Mouse (Mus musculus): ENCODE measurements around the gene Rufy2. TPM values are rescaled to one million over a fixed set of nuclear protein-coding genes. Genes with fewer than 3 reads are reported as not detected.

The Rufy2 gene
- total and polyA plus RNA-seq, 3 experiments = 1.8 to 2.6 TPM; not detected in 1

GRCm38 (mm10) chr10:63021702-63022101 is 41.7 kb downstream of the Rufy2 start:
- H3K27me3 ChIP-seq (ENCODE audit: control insufficient read depth in 1 of 2, insufficient read depth in 2 of 2, low read length in 2 of 2) = no peaks in the 10 kb centered on the region
- peak; percentile 74 for DNase-seq (ENCODE audit: low read depth, low spot score)
- H3K4me1 ChIP-seq (ENCODE audit: control insufficient read depth in 1 of 2, insufficient read depth in 2 of 2, low read length in 2 of 2) = peaks cover 2 to 12% of the 10 kb centered on the region in 2 experiments
- H3K4me3 ChIP-seq (ENCODE audit: control insufficient read depth in 1 of 2, insufficient read depth in 1 of 2, low read depth in 2 of 2, low read length in 2 of 2) = peak overlapping the region; percentile 91 to 97
- peak overlapping the region; percentile 42 for H3K27ac ChIP-seq (ENCODE audit: control insufficient read depth, low read depth, low read length)
- no peaks in the 10 kb centered on the region for H3K9me3 ChIP-seq (replicated peaks; ENCODE audit: insufficient read depth, low read length)
- peaks cover 45% of the 10 kb centered on the region for H3K79me2 ChIP-seq (ENCODE audit: control insufficient read depth, insufficient read depth, low read length, poor library complexity)
- H3K9ac ChIP-seq (ENCODE audit: control insufficient read depth, low read depth, low read length, poor library complexity, severe bottlenecking) = peak overlapping the region; percentile 98
- peaks cover 14 to 29% of the 10 kb centered on the region in 2 experiments for H3K36me3 ChIP-seq (ENCODE audit: control insufficient read depth in 1 of 2, insufficient read depth in 2 of 2, low read length in 2 of 2)
- TF ChIP-seq POLR2A (IDR thresholded peaks at IDR 0.05; ENCODE audit: control insufficient read depth in 1 of 2, insufficient read depth in 1 of 2, low read depth in 1 of 2, low read length in 2 of 2, poor library complexity in 1 of 2) = no peak
- peak; percentile 73; the same call in 1 of the 2 replicates for TF ChIP-seq MXI1 (IDR thresholded peaks at IDR 0.05; ENCODE audit: low read depth, low read length)
- TF ChIP-seq CTCF (IDR thresholded peaks at IDR 0.05 in 2 of 3, conservative IDR thresholded peaks at IDR 0.05 in 1 of 3; ENCODE audit: control insufficient read depth in 1 of 3, insufficient read depth in 1 of 3, low read depth in 2 of 3, low read length in 3 of 3, poor library complexity in 1 of 3, severe bottlenecking in 1 of 3) = no peak
- peak; percentile 44; the same call in 1 of the 2 replicates for TF ChIP-seq MAX (IDR thresholded peaks at IDR 0.05; ENCODE audit: low read length)
- no peak for TF ChIP-seq E2F4 (IDR thresholded peaks at IDR 0.05; ENCODE audit: borderline replicate concordance, low read depth, low read length)
- no peak for TF ChIP-seq UBTF (IDR thresholded peaks at IDR 0.05; ENCODE audit: borderline replicate concordance, insufficient read depth, low read depth, low read length)
- TF ChIP-seq MAFK (IDR thresholded peaks at IDR 0.05; ENCODE audit: borderline replicate concordance, low read depth, low read length) = 0 out of 2 replicates have a peak, but pooled peaks have one; percentile 14
- 0 out of 2 replicates have a peak, but pooled peaks have one; percentile 37 for TF ChIP-seq ETS1 (IDR thresholded peaks at IDR 0.05; ENCODE audit: low read depth, low read length)
- TF ChIP-seq MEF2A (IDR thresholded peaks at IDR 0.05; ENCODE audit: extremely low read depth, insufficient replicate concordance, low read depth, low read length, poor library complexity, severe bottlenecking) = no peak
- 0 out of 2 replicates have a peak, but pooled peaks have one; percentile 29 for TF ChIP-seq TBP (IDR thresholded peaks at IDR 0.05; ENCODE audit: low read depth, low read length)
- TF ChIP-seq JUND (IDR thresholded peaks at IDR 0.05; ENCODE audit: low read depth, low read length) = no peak
- TF ChIP-seq USF2 (IDR thresholded peaks at IDR 0.05; ENCODE audit: borderline replicate concordance in 1 of 2, insufficient read depth in 1 of 2, low read depth in 1 of 2, low read length in 2 of 2) = no peak
- no peak for TF ChIP-seq MYB (IDR thresholded peaks at IDR 0.05; ENCODE audit: low read depth, low read length)
- peak; percentile 63 for TF ChIP-seq TAL1 (IDR thresholded peaks at IDR 0.05; ENCODE audit: low read length)
- no peak for TF ChIP-seq NELFE (IDR thresholded peaks at IDR 0.05; ENCODE audit: low read depth, low read length)
- peak; percentile 84 for TF ChIP-seq SIN3A (IDR thresholded peaks at IDR 0.05; ENCODE audit: low read length)
- no peak for TF ChIP-seq POLR2AphosphoS5 (IDR thresholded peaks at IDR 0.05; ENCODE audit: borderline replicate concordance, low read depth, low read length)
- no peak for TF ChIP-seq POLR2AphosphoS2 (IDR thresholded peaks at IDR 0.05; ENCODE audit: low read length)
- TF ChIP-seq ZC3H11A (IDR thresholded peaks at IDR 0.05; ENCODE audit: low read depth, low read length) = no peak
- TF ChIP-seq HCFC1 (IDR thresholded peaks at IDR 0.05; ENCODE audit: low read depth, low read length) = 0 out of 2 replicates have a peak, but pooled peaks have one; percentile 40
- peak; percentile 57; the same call in 1 of the 2 replicates for TF ChIP-seq TCF12 (IDR thresholded peaks at IDR 0.05; ENCODE audit: low read depth, low read length)
- TF ChIP-seq KAT2A (conservative IDR thresholded peaks at IDR 0.05; ENCODE audit: low read depth, low read length) = no peak
- TF ChIP-seq MAZ (IDR thresholded peaks at IDR 0.05; ENCODE audit: low read depth, low read length) = no peak
- peak; percentile 78 for TF ChIP-seq GATA1 (IDR thresholded peaks at IDR 0.05; ENCODE audit: low read depth, low read length)
- no peak for TF ChIP-seq ELF1 (IDR thresholded peaks at IDR 0.05; ENCODE audit: low read depth, low read length)
- TF ChIP-seq ZNF384 (IDR thresholded peaks at IDR 0.05; ENCODE audit: low read depth, low read length) = peak; percentile 76
- TF ChIP-seq ZMIZ1 (IDR thresholded peaks at IDR 0.05; ENCODE audit: low read depth, low read length) = peak; percentile 37; the same call in 1 of the 2 replicates
- no peak for TF ChIP-seq USF1 (IDR thresholded peaks at IDR 0.05; ENCODE audit: low read depth, low read length)
- no peak for TF ChIP-seq RAD21 (IDR thresholded peaks at IDR 0.05; ENCODE audit: low read depth, low read length)
- no peak for TF ChIP-seq MYC (IDR thresholded peaks at IDR 0.05; ENCODE audit: low read depth, low read length)
- TF ChIP-seq EP300 (IDR thresholded peaks at IDR 0.05; ENCODE audit: low read depth in 1 of 2, low read length in 2 of 2) = peak; percentile 46 to 59; a peak in 3 of 4 replicates
- TF ChIP-seq SMC3 (IDR thresholded peaks at IDR 0.05; ENCODE audit: low read depth, low read length) = no peak
- TF ChIP-seq CHD2 (IDR thresholded peaks at IDR 0.05; ENCODE audit: low read length) = no peak
- TF ChIP-seq CHD1 (IDR thresholded peaks at IDR 0.05; ENCODE audit: low read depth, low read length) = no peak; the same call in 1 of the 2 replicates
- peak; percentile 97 for TF ChIP-seq RCOR1 (IDR thresholded peaks at IDR 0.05; ENCODE audit: low read depth, low read length)
- TF ChIP-seq ZKSCAN1 (IDR thresholded peaks at IDR 0.05; ENCODE audit: low read depth, low read length) = no peak
- no peak for TF ChIP-seq GABPA (IDR thresholded peaks at IDR 0.05; ENCODE audit: low read depth, low read length)
